Mouse (Mus musculus): ENCODE results near the gene 4933434E20Rik. TPM values are rescaled to one million over a fixed set of nuclear protein-coding genes. Genes with fewer than 3 reads are reported as not detected.
A peak's percentile ranks its signal among the peaks of the same experiment; 100 is the strongest.

The 4933434E20Rik gene
- polyA plus RNA-seq, 1 experiment: 93.7 TPM

- TF ChIP-seq CTCF (IDR thresholded peaks at IDR 0.05; ENCODE audit: borderline replicate concordance, extremely low read depth, insufficient read depth, insufficient read length) (no peak), POLR2A (IDR thresholded peaks at IDR 0.05; ENCODE audit: borderline replicate concordance, extremely low read depth, insufficient read depth, insufficient read length, poor library complexity, severe bottlenecking) (no peak)
- DNase-seq (ENCODE audit: low read depth): no peak
Measured at GRCm38 (mm10) chr3:90083034-90083433, 31.6 kb downstream of the 4933434E20Rik start.

- DNase-seq (ENCODE audit: low read depth): peak; percentile 71
- TF ChIP-seq POLR2A (IDR thresholded peaks at IDR 0.05; ENCODE audit: borderline replicate concordance, extremely low read depth, insufficient read depth, insufficient read length, poor library complexity, severe bottlenecking) (no peak), CTCF (IDR thresholded peaks at IDR 0.05; ENCODE audit: borderline replicate concordance, extremely low read depth, insufficient read depth, insufficient read length) (no peak)
Measured at GRCm38 (mm10) chr3:90083698-90084324, 32.4 kb downstream of the 4933434E20Rik start.

DNA sequence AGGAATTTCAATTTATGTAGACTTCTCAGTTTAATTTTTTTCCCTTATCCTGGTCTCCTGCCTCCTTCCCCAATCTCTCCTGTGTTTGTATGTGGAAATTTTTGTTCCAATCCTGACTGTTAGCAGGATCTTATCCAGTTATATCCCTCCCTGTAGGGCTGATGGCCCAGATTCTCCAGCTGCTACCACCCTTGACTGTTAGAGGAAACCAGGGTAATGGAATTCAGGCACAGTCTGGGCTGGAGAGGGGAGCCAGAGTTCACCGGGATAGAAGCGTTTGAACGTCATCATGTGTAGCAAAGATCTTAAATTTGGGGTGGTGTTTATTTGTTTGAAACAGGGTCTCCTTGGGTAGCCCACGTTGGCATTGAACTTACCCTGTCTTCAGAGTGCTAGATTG, 33.4 kb downstream of the 4933434E20Rik start:
- no peak for DNase-seq (ENCODE audit: low read depth)
- no peak for TF ChIP-seq POLR2A (IDR thresholded peaks at IDR 0.05; ENCODE audit: borderline replicate concordance, extremely low read depth, insufficient read depth, insufficient read length, poor library complexity, severe bottlenecking)

GRCm38 (mm10) chr3:90085281-90085680, 33.8 kb downstream of the 4933434E20Rik start:
- no peak for TF ChIP-seq CTCF (IDR thresholded peaks at IDR 0.05; ENCODE audit: borderline replicate concordance, extremely low read depth, insufficient read depth, insufficient read length)
- DNase-seq (ENCODE audit: low read depth): no peak

DNA sequence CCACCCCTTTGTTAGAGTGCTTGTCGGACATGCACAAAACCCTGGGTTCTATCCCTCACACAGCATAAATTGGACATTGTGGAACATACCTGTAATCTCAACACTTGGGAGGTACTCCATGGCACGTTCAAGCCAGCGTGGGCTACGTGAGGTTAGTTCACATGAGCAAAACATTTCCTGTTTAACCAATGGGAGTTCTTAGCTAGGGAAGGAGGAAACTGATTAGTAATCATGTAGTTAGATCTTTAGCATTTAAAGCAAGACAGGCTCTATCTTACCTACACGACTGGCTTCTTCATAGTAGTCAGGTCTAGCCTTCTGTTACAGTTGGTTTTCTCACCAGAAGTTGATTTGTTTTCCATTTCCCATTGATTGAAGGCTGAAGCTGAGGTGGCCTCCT, 34.6 kb downstream of the 4933434E20Rik start:
- no peak for DNase-seq (ENCODE audit: low read depth)
- TF ChIP-seq CTCF (IDR thresholded peaks at IDR 0.05; ENCODE audit: borderline replicate concordance, extremely low read depth, insufficient read depth, insufficient read length) (no peak), POLR2A (IDR thresholded peaks at IDR 0.05; ENCODE audit: borderline replicate concordance, extremely low read depth, insufficient read depth, insufficient read length, poor library complexity, severe bottlenecking) (no peak)

DNA sequence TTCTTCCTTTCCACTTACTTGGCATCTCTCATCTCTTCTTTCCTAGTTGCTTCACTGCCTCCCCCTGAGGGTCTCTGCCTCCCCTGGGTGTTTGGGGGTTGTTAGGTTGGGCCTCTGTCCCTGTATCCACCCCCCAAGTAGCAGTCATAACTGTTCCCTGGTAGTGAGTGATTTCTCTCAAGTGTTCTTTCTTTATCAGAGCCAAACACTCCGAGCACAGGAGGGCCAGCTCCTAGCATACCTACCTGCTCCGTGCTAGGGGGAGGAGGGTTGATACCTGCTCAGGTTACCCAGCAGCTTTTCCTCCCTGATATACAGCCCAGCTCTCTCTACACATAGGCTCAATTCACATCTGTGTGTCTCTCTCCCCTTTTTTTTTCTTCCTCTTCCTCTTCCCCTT, 37.2 kb downstream of the 4933434E20Rik start:
- TF ChIP-seq POLR2A (IDR thresholded peaks at IDR 0.05; ENCODE audit: borderline replicate concordance, extremely low read depth, insufficient read depth, insufficient read length, poor library complexity, severe bottlenecking) (no peak), CTCF (IDR thresholded peaks at IDR 0.05; ENCODE audit: borderline replicate concordance, extremely low read depth, insufficient read depth, insufficient read length) (no peak)
- no peak for DNase-seq (ENCODE audit: low read depth)

DNA sequence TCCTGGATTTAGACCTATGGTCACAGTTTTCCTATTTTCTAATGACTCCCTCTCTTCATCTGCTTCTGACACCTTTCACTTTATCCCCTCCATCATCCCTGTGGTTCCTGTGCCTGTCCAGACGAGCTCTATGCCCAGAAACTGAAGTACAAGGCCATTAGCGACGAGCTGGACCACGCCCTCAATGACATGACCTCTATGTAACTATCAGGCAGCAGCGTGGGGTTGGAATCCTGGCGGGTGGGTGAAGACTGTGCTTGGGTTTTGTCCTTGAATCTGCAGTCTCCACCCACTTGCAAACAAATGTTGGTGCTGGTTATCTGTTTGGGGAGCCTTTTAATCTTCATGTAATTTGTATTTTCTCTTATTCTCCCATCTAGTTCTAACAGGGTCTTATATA, 39.5 kb downstream of the 4933434E20Rik start:
- TF ChIP-seq POLR2A (IDR thresholded peaks at IDR 0.05; ENCODE audit: borderline replicate concordance, extremely low read depth, insufficient read depth, insufficient read length, poor library complexity, severe bottlenecking) (no peak), CTCF (IDR thresholded peaks at IDR 0.05; ENCODE audit: borderline replicate concordance, extremely low read depth, insufficient read depth, insufficient read length) (no peak)
- DNase-seq (ENCODE audit: low read depth): no peak

DNA sequence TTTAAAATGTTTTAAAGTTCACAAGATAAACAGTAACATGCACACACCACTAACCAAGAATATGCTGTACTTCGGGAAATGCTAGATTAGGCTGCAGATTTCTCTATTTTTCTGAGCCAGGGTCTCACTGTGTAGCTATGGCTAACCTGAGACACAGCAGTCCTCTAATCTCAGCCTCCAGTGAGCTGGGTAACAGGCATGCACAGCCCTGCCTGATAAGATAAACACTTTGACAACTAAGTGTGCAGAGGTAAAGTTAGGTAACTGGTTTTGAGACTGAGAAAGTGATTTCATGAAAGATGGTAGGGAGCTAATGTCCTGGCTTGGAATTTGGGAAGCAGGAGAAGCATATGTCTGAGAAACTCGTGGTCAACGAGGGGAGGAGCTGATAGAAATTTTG, 43.0 kb downstream of the 4933434E20Rik start:
- TF ChIP-seq CTCF (IDR thresholded peaks at IDR 0.05; ENCODE audit: borderline replicate concordance, extremely low read depth, insufficient read depth, insufficient read length) (no peak), POLR2A (IDR thresholded peaks at IDR 0.05; ENCODE audit: borderline replicate concordance, extremely low read depth, insufficient read depth, insufficient read length, poor library complexity, severe bottlenecking) (no peak)
- DNase-seq (ENCODE audit: low read depth): no peak

- TF ChIP-seq CTCF (IDR thresholded peaks at IDR 0.05; ENCODE audit: borderline replicate concordance, extremely low read depth, insufficient read depth, insufficient read length): no peak
- TF ChIP-seq POLR2A (IDR thresholded peaks at IDR 0.05; ENCODE audit: borderline replicate concordance, extremely low read depth, insufficient read depth, insufficient read length, poor library complexity, severe bottlenecking): no peak
Measured at GRCm38 (mm10) chr3:90097928-90098327, 46.5 kb downstream of the 4933434E20Rik start.

DNA sequence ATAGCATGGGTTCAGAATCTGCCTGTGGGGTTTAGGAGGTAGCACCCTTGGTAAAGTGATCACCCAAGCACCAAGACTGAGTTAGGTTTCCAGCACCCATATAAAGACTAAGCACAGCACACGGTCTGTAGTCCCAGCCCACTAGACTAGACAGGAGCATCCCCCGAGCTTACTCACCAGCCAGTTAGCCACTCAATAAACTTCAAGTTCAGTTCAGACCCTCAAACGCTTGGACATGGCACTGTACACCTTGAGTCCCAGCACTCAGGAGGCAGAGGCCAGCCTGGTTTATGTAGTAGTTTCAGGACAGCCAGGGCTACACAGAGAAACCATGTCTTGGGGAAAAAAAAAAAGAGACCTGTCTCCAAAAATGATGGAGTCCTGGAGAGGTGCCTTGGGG, 49.6 kb downstream of the 4933434E20Rik start:
- TF ChIP-seq CTCF (IDR thresholded peaks at IDR 0.05; ENCODE audit: borderline replicate concordance, extremely low read depth, insufficient read depth, insufficient read length) (no peak), POLR2A (IDR thresholded peaks at IDR 0.05; ENCODE audit: borderline replicate concordance, extremely low read depth, insufficient read depth, insufficient read length, poor library complexity, severe bottlenecking) (no peak)
- no peak for DNase-seq (ENCODE audit: low read depth)

More at GRCm38 (mm10) chr3:90097928-90098327, 46.5 kb downstream of the 4933434E20Rik start:
- no peak for DNase-seq (ENCODE audit: low read depth)

GRCm38 (mm10) chr3:90101673-90102072, 50.2 kb downstream of the 4933434E20Rik start:
- TF ChIP-seq POLR2A (IDR thresholded peaks at IDR 0.05; ENCODE audit: borderline replicate concordance, extremely low read depth, insufficient read depth, insufficient read length, poor library complexity, severe bottlenecking): no peak
- TF ChIP-seq CTCF (IDR thresholded peaks at IDR 0.05; ENCODE audit: borderline replicate concordance, extremely low read depth, insufficient read depth, insufficient read length): no peak
- no peak for DNase-seq (ENCODE audit: low read depth)

- TF ChIP-seq CTCF (IDR thresholded peaks at IDR 0.05; ENCODE audit: borderline replicate concordance, extremely low read depth, insufficient read depth, insufficient read length) (no peak), POLR2A (IDR thresholded peaks at IDR 0.05; ENCODE audit: borderline replicate concordance, extremely low read depth, insufficient read depth, insufficient read length, poor library complexity, severe bottlenecking) (no peak)
- no peak for DNase-seq (ENCODE audit: low read depth)
Measured at GRCm38 (mm10) chr3:90102239-90102638, 50.8 kb downstream of the 4933434E20Rik start.

Measured in brain, embryonic 14.5 days (tissue).